Mouse (Mus musculus) adrenal gland, postnatal 25 days (tissue): ENCODE measurements around the gene Man1c1. TPM values are rescaled to one million over a fixed set of nuclear protein-coding genes. Genes with fewer than 3 reads are reported as not detected.

ENCODE experiments used
- DNase-seq: peaks from one replicate; pipeline ENCODE4 v3.0.0; 2021; ENCODE audit warnings: mixed read lengths
- total RNA-seq: library from RNA; stranded (reverse); gene quantifications from 2 replicates; pipeline ENCODE4 v1.2.3, GENCODE M21; 2021

Man1c1 gene
- total RNA-seq, 1 experiment from 2014 or later, result 22.0 TPM

DNA sequence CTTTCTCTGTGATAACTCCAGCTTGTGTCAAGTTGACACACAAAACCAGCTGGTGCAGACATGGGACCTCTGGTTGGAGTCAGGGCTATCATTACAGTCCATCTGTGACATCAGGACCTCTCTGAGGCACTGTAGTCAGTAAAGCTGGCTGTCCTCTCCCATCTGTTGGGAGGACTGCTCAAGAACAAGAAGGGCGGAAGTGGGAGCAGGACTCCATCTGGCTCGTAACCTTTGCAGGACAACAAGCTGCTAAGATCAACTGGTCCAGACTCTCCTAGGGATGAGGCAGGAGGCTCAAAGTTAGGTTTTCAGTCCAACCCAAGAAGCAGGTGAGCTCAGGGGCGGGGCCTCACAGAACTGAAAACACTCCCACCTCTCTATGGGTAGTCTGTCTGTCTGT lies 29.1 kb downstream of the Man1c1 start:
- no peak for DNase-seq

DNA sequence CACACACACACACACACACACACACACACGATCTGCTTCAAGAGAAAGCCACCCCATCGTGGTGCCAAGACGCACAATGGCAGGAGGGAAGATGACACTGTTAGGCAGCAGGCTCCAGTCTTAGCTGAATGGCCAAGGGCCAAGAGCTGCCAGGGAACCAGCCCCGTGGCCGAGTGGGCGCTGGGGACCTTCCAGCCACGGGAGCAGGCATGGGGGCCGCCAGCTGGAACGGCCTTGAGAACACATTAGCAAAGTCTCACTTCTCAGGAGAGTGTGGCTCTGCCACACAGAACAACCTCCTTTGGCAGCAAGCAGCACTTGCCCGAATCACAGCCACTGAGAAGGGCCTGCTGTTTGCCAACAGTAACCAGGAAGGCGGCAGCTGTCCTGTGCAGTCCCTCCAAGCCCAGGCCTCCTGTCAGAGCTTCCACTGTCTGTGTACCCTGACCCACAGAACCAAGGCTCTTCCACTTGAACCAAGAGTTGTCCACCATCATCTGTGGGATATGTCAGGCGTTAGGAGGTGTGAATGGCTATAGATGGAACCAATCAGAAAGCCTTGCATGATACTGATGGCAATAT lies 30.1 kb downstream of the Man1c1 start:
- no peak for DNase-seq

DNA sequence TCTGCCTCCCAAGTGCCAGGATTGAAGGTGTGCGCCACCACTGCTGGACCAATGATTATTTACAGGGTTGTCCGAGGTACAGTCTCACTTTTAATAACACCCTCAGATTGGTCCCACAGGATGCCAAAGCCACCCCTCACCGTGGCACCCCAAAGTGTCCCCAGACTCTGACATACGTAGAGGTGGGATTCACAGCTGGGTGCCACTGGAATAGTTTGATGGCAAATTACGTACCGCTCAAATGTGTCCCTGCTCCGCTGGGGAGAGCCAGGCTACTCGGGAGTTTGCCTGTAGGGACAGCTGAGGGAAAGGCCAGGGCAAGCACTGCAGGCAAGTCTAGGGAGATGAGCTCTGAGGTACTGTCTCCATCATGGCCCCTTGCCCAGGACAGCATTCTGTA lies 30.9 kb downstream of the Man1c1 start:
- no peak for DNase-seq

DNA sequence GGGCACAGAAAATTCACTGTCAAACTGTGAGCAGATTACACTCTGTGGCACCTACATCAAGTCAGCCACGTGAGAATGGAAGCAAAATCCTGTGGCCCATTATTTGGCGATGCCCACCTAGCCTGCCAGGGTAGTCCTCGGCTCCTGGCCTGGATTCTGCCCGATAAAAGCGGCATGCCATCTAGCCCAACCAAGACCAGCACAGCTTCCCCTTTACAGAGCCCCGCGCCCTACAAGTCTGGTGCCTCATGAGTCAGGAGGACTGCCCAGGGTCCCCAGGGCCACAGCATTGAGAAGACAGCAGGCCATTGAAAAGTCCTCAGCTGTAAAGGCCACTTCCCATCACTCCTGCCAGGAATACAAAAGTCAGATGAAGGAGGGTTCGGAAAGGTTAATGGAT lies 31.8 kb downstream of the Man1c1 start:
- no peak for DNase-seq

DNA sequence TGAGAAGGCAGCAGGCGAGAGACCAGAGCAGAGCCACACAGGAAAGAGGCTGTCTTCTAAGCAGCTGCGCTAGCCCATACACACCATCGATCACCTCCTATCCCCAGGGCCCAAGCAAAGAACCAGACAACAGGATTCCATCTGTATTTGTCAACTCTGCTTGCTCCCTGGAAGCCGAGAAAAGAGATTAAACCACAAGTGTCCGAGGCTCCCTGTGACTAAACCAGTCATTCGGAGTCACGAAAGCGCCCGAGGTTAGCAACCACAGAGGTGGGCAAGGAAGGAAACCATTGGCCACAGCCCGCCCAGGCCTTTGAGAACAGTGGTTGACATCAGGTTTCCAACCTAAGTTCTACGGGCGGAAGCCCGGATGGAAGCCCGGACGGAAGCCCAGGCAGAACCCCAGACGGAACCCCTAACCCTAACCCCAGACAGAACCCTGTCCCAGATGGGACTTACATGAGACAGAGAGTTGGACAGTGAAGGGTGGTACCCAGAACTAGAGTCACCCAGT lies 32.4 kb downstream of the Man1c1 start:
- DNase-seq, result no peak

DNA sequence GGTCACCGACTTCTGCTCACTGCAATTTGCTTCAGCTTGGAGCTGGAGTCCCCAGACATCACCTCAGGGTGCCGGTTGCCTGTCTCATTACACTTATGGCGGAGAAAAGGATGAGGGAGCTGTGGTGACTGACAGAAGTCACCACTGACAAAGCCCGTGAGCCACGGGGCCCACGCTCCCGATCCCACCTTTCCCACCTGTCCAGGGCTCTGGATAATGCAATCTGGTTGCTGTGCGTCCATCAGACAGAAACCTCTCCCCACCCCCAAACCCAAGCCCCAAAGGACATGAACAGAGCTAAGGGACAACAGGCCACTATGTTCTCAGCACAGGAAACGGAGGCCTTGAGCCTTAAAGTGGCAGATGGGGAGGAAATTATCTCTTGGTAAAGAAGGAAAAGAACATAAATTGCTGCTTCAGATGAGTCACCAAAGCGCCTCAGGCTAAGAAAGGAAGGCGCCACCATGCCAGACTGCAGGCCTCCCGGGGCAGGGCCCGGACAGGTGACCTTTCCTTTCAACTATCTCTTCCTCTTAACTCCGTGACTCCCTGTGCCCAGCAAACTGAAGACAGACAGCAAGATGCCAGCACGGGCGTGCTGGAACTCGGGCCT lies 34.2 kb downstream of the Man1c1 start:
- DNase-seq, result peak; percentile 55

GRCm38 (mm10) chr4:134668355-134669028 lies 35.6 kb downstream of the Man1c1 start:
- no peak for DNase-seq

DNA sequence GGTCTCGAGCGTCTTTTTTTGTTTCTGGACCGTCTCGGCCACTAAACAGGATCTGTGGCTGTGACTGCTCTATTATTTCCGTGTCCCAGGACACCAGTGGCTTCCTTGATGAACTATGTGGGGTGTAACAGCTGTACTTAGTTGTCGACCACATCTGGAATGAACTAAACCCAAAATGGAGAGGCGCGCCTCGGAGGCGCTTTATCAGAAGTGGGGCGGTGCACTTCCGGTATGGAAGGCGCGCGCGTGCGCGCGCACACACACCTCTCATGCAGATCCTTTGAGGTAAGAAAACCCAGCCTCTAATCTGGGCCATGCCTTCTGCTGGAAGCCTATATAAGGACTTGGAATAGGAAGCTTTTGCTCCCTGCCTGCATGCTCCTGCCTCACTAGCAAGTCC lies 37.7 kb downstream of the Man1c1 start:
- no peak for DNase-seq

- peak; percentile 59 for DNase-seq
These were observed 41.0 kb downstream of the Man1c1 start for GRCm38 (mm10) chr4:134663052-134663451.

DNA sequence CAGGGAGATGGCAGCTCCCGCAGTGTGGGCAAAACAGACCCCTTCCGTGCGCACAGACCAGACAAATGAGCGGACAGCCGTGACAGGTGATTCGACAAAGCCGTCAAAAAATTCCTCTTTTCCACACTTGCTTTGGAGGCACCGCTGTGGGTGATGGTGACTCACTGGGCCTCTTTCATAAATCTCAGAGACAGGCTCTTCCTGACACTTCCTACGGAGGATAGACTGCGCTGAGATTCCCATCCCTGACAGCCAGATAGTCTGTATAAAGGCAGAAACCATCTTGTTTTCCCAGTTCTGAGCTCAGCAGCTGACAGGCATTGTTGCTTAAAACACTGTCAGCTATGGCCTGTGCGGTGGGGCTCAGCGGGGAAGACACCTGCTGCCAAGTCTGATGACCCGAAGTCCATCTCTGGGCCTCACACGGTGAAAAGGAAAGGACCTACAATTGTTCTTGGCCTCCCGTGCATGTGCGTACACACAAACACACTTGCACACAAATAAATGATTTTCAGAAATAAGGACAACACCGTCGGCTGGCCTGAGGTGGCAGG lies 43.4 kb downstream of the Man1c1 start:
- DNase-seq, result no peak

GRCm38 (mm10) chr4:134659354-134660301 lies 44.5 kb downstream of the Man1c1 start:
- no peak for DNase-seq

DNA sequence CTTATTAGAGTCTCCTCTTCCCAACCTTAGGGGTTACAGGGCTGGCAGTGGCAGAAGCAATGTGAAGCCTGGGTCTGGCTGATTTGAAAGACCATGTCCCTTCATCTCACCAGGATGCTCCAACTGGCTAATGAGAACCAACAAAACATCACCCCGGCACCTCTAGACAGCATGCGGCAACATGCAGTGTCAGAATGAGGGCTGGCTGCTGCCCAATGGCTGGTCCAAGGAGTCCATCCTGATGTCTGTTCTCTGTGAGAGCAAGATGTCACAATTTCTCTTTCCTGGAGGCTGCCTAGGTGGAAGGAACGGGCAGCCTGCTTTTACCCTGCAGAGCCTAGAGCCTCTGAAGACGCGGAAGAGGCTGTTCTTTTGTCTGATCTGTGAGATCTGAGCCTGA lies 46.6 kb downstream of the Man1c1 start:
- DNase-seq, result no peak

DNA sequence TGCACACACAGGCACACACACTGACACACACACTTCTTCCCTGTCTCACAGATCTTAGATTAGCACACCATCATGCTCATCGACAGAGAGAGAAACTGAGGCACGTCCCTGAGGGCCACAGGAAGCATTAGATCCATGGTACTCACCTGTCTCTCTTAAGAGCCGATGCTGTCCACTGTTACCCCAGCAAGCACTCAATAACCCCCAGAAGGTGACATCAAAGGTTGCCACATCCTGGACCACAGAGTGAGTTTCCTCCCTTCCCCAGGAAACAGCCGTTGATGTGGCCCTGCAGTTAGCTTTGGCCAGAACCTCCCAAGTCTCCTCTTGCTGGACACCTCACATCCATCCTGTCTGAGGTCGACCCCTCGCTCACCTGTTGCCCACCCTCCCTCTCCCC lies 49.7 kb downstream of the Man1c1 start:
- no peak for DNase-seq

DNA sequence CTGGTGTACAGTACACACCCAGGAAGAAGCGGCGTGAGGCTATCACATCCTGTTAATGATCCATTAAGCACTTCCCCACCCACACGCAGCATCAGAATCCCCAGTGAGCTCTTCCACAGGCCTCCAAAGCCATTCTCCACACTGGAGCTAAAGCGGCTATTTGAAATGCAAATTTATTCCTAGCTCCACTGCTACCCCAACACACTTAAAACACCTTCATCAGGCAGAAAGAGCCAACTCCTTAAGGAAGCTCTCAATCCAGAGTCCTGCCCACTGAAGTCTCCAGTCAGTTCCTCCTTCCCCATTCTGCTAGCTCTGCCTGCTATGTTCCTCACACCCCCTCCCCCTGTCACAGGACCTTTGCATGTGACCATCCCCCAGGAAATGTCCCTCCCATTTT lies 51.4 kb downstream of the Man1c1 start:
- no peak for DNase-seq

GRCm38 (mm10) chr4:134652151-134652550 lies 51.9 kb downstream of the Man1c1 start:
- no peak for DNase-seq

DNA sequence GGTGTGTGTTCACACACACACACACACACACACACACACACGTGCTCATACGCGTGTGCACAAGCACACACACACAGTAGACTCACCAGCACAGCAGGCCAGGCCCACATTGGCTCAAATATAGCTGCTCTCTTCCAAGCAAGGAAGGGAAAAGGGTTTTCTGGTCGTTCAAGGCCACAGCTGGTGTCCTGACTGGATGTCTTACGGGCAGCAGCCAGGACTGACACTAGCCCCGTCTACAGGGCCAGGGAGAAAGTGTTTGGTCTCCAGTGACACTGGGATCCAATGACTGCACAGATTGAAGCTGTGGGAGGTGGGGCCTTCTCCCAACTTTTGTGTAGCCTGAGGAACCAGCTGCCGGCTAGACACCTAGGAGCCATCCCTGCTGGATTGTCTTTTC lies 52.7 kb downstream of the Man1c1 start:
- DNase-seq, result no peak

DNA sequence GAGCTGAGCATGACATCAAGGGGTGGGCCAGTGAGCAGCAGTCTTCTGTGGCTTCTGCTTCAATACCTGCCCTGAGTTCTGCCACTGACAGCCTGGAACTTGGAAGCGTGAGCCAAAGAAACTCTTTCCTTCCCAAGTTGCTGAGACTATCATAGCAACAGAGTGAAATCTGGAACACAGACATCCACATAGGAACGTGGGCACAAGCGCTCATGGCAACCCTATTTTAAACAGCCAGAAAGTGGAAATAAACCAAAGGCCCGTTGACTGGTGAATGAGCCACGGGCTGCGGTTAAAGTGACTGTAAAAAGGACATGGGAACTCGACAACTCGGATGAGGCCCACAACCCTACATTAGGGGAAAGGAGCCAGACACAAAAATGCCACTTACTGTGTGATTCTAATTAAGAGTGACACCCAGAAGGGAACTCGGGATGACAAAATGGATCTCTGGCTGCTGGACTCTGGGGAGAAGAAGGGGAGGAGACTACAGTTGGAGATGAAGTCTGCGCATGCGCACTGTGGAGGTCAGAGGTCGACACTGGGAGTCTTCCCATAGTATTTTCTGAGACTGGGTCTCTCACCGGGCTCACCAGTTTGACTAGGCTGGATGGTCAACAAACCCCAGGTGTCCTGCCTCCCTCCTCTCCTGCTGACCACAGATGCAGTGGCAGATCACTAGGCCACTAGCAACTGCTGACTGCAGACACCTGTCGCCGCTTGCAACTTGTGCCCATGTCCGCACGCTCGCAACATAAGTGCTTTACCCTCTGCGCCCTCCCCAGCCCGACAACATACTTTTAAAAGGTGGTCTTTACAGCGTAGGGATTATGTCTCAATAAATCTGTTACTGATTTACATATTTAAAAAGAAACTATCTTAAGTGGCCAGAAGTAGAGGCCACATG lies 58.8 kb downstream of the Man1c1 start:
- DNase-seq, result no peak

DNA sequence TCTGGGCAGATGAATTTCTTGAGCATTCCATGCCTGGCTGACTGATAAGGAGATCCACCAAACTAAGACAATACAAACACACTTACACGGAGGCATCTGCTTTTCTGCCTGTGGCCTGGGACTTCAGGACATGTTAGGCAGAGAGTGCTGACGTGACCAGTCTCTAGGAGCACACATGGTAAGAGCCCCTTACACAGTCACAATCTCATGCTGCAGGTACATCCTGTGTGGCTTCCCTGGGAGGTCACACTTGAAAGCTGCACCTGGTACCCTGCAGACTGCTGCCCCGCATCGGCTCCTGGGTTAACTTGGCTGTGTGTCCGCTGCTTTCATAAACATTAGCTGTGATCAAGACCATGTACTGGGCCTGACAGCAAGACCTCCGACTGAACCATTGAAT lies 59.7 kb downstream of the Man1c1 start:
- DNase-seq, result no peak

DNA sequence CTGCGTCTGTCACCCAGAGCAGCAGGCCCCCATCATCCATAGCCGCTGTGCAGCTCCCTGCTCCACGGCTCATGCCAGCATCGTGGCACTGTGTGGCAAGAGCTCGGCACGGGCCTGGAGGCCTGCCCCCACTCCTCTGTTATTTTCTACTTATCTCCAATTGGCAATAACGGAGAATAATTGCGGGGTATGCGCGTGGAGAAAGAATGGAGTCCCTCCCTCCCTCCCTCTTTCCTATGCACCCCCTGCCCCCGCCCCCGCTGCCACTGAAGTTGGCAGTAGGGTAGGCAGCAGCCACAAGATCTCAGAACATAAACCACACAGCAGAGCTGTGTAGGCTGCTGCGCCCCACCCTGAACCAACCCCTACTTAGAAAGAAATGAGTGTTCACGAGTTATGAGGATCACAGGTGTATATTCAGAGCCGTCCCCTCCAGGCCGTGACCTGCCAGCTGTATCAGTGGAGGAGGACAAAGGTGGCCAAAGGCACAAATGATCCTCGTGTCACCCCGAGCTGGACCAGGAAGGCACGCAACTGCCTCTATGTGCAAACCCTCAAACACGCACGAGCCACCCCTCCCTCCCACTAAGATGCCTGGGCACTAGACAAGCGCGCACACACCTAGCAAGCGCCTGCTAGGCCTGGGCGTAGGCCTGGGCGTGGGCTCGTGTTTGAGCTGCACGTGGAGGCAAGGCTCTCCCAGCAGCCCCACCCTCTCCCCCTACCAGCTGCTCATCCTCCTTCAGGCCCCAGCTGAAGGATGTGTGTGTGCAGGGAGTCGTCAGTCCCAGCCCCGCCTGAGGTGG lies 62.2 kb downstream of the Man1c1 start:
- no peak for DNase-seq

DNA sequence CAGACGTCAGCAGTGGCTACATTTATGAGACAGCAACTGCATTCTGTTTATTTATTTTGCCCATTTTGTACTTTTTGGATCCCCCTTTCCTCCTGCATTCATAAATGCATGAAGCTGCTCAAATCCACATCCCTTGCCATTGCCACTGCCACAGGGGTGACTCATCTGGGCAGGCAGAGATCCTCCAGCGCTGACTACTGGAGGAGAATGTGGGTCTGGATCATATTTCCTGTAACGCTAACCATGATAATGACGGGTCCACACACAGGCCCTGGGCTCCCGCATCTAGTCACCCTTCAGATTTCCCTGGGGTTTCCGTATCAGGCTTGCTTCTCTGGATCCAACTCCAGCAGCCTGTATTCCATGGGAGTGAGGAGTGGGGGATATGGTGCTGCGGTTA lies 64.8 kb downstream of the Man1c1 start:
- DNase-seq, result peak; percentile 30
